Mouse (Mus musculus) liver, embryonic 14.5 days (tissue): ENCODE data around the gene Xpo5. TPM values are rescaled to one million over a fixed set of nuclear protein-coding genes. Genes with fewer than 3 reads are reported as not detected.

Experiments used
- ATAC-seq: fragments of 200-750 bp; cut with Nextera tagmentation; 2 replicates; pipeline ENCODE4 v1.8.0; 2017; ENCODE audit warnings: moderate number of reproducible peaks, mild to moderate bottlenecking, moderate library complexity; ENCODE audit not compliant: insufficient read depth
- DNase-seq, 3 experiments: peaks; one replicate each; pipeline ENCODE4 v3.0.0-alpha.2; 2012 to 2013; ENCODE audit warnings: low read depth in 3 of 3, low spot score in 3 of 3
- H3K27ac ChIP-seq: fragments of 300-500 bp; sonication (generic); 2 replicates; pipeline ENCODE4 v1.5.1; 2014; ENCODE audit warnings: moderate library complexity, mild to moderate bottlenecking, control low read depth, inconsistent platforms
- H3K27me3 ChIP-seq: fragments of 300-500 bp; sonication (generic); 2 replicates; pipeline ENCODE4 v1.6.1; 2014; ENCODE audit warnings: mild to moderate bottlenecking, low read length, moderate library complexity; ENCODE audit not compliant: control insufficient read depth, insufficient read depth
- H3K36me3 ChIP-seq: fragments of 300-500 bp; sonication (generic); replicated peaks from 2 replicates; pipeline ENCODE4 v1.6.1; 2014; ENCODE audit warnings: low read depth; ENCODE audit not compliant: control insufficient read depth, insufficient read depth
- H3K4me1 ChIP-seq, 2 experiments: fragments of 200-500 bp in 1 of 2; fragments of 300-500 bp in 1 of 2; sonication (generic) in 1 of 2; replicated peaks; 2 replicates each; pipeline ENCODE4 v1.6.1; 2012 to 2014; ENCODE audit warnings: antibody characterized with exemption in 1 of 2, inconsistent platforms in 1 of 2, low read length in 1 of 2; ENCODE audit not compliant: control insufficient read depth in 2 of 2, insufficient read depth in 2 of 2
- H3K4me2 ChIP-seq: fragments of 300-500 bp; sonication (generic); 2 replicates; pipeline ENCODE4 v1.6.1; 2014; ENCODE audit warnings: low read depth, mild to moderate bottlenecking, control low read depth, moderate library complexity
- H3K4me3 ChIP-seq, 2 experiments: fragments of 200-500 bp in 1 of 2; fragments of 300-500 bp in 1 of 2; sonication (generic) in 1 of 2; 2 replicates each; pipeline ENCODE4 v1.5.1; 2012 to 2014; ENCODE audit warnings: low read depth in 2 of 2, low read length in 2 of 2, mild to moderate bottlenecking in 2 of 2, control low read depth in 1 of 2, inconsistent platforms in 1 of 2, moderate library complexity in 1 of 2; ENCODE audit not compliant: insufficient read depth in 1 of 2
- H3K9ac ChIP-seq: fragments of 300-500 bp; sonication (generic); replicated peaks from 2 replicates; pipeline ENCODE4 v1.6.1; 2014; ENCODE audit warnings: mild to moderate bottlenecking, control low read depth, moderate library complexity
- H3K9me3 ChIP-seq: fragments of 300-500 bp; sonication (generic); 2 replicates; pipeline ENCODE4 v1.6.1; 2016; ENCODE audit warnings: low read length, mixed read lengths; ENCODE audit not compliant: control insufficient read depth
- CTCF ChIP-seq: IDR thresholded peaks from 2 replicates; pipeline ENCODE4 v1.5.1; 2016; ENCODE audit warnings: antibody characterized with exemption, low read depth, control low read depth
- EP300 ChIP-seq: IDR thresholded peaks from 2 replicates; pipeline ENCODE4 v1.6.1; 2016; ENCODE audit warnings: antibody characterized with exemption, low read depth
- WGBS: fragments of 180-500 bp; shearing (Covaris S2); extraction: QIAGEN DNeasy Blood & Tissue Kit; methylation state at CpG from one replicate; pipeline ENCODE4 v1.1.7; 2014; ENCODE audit not compliant: insufficient replicate concordance; 5-methylcytosine and 5-hydroxymethylcytosine counted together
- polyA plus RNA-seq, 2 experiments: library from polyadenylated mRNA; depleted of rRNA in 1 of 2; stranded (reverse) in 1 of 2; unstranded in 1 of 2; fragments of >200 nt; fragmentation: Nextera tagmentation in 1 of 2; extraction: Ambion mirVana in 1 of 2; gene quantifications; 2 replicates each; pipeline versions ENCODE4 v1.2.1 to v1.2.3; 2012 to 2014

Xpo5 gene
- polyA plus RNA-seq, 2 experiments, result 15.3 to 17.9 TPM

DNA sequence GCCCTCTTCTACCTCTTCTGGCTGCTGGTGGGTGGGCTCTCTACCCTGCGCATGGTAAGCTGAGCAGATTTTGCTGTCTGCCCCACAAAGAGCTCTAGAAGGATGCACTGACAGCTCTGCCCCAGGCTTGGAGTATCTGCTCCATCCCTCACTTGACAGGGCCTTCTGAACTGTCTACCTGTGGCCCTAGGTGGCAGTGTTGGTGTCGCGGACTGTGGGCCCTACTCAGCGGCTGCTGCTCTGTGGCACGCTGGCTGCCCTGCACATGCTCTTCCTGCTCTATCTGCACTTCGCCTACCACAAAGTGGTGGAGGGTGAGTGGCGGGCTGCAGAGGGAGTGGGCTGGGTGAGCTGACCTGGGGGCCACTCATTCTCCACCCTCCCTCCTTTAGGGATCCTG is 48.6 kb downstream of the Xpo5 start:
- DNase-seq, result no peak
- 78% methylated on average over 7 of the region's 7 CpGs for WGBS

DNA sequence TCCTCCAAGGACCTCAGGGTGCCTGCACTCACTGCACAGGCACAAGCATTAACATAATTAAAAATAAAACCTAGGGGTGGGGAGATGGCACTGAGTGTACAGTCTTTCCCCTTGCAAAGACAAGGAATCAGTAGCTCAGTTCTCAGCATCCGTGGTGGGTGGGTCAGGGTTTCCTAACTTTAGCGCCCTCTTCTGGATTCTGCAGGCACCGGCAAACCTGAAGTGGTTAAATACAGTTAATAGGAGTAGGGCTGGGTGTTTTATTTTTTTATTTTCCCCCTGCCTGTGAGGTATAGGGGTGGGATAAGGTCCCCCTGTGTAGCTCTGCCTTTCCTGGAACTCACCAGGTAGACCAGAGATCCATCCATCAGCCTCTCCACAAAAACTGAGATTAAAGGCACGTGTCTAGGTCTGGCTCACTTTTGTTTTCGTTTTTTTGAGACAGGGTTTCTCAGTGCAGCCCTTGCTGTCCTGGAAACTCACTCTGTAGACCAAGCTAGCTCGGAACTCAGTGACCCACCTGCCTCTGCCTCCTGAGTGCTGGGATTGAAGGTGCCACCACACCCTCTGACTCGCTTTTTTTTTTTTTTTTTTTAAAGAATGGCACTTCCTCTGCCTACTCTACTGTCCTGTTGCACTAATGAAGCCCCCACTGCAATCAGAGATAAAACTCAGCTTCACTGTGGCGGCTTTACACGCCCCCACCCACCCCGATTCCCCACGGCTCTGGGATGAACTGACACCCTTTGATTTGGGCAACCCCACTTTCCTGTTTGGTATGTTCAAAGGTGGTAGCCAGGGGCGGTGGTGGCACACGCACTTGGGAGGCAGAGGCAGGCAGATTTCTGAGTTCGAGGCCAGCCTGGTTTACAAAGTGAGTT is 50.2 kb downstream of the Xpo5 start:
- Histone ChIP-seq H3K4me3 (peak overlapping the region in 1 of 2 experiments; percentile 68; a peak in 2 of 4 replicates), H3K9ac (no peak overlapping the region)

More for the DNA sequence above, 48.6 kb downstream of the Xpo5 start:
- H3K36me3 ChIP-seq, result peaks cover 18% of the 10 kb centered on the region
- no peaks in the 10 kb centered on the region for H3K9me3 ChIP-seq
- TF ChIP-seq CTCF (peak; percentile 42; the same call in 1 of the 2 replicates), EP300 (no peak)
- no peak overlapping the region for H3K4me2 ChIP-seq
- H3K4me1 ChIP-seq, result peaks cover 15 to 19% of the 10 kb centered on the region in 2 experiments
- no peak overlapping the region for H3K4me3 ChIP-seq
- no peak overlapping the region for H3K9ac ChIP-seq
- peaks cover 20% of the 10 kb centered on the region for H3K27me3 ChIP-seq
- ATAC-seq, result no peak
- H3K27ac ChIP-seq, result no peak overlapping the region

DNA sequence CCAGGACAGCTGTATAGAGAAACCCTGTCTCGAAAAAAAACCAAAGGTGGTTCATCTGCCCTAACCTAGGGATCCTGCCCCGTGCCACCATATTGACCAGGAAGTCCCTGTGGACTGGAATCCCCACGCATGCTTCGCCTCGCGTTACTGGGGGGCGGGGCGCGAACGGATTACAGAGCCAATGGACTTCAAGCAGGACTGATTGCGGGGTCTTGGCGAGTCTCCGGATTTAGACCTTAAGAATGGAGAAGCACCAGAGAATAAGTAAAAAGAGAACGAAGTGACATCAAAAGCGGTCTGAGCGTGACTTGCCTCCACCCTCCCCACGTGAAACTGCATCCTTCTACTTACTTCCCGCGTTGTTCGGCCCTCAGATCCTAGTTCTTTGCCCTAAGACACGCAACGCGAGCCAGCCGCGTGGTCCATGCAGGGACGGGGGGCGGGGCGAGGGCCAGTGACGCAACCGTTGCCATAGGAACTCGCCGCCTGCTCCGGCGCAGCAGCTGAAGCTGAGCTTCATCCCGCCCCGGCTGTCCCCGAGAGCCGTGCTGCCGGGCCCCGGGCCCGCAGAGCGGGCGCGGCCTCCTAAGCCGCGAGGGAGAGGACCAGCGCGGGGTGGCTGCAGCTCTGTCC is 51.0 kb downstream of the Xpo5 start, which contains the start of gene Lrrc73:
Gene Lrrc73, plus strand, starts transcription at position 80 of the 633 bp plus-strand sequence.
- H3K4me1 ChIP-seq, result peaks cover 7 to 12% of the 10 kb centered on the region in 2 experiments; a peak in 3 of 4 replicates
- ATAC-seq (peak; percentile 66), DNase-seq (peak; percentile 51 to 68 (median 54))
- peaks cover 18% of the 10 kb centered on the region for H3K36me3 ChIP-seq
- peak within 1 kb of the TSS; percentile 31; the same call in 1 of the 2 replicates for H3K9ac ChIP-seq
- no peak for TF ChIP-seq CTCF
- TF ChIP-seq EP300, result no peak
- H3K9me3 ChIP-seq, result no peaks in the 10 kb centered on the region
- WGBS, result 1% methylated on average over 47 of the region's 48 CpGs
- H3K27ac ChIP-seq, result no peak within 1 kb of the TSS
- H3K27me3 ChIP-seq, result peaks cover 20% of the 10 kb centered on the region
- peak within 1 kb of the TSS; percentile 91 for H3K4me2 ChIP-seq
- H3K4me3 ChIP-seq, result peak within 1 kb of the TSS; percentile 55 to 68

More for the DNA sequence above, 50.2 kb downstream of the Xpo5 start:
- peak overlapping the region; percentile 91 for H3K4me2 ChIP-seq
- no peak for TF ChIP-seq EP300
- TF ChIP-seq CTCF, result peak; percentile 69
- DNase-seq (peak in 1 of 3 experiments; percentile 49), ATAC-seq (no peak)
- H3K4me1 ChIP-seq, result peaks cover 8 to 12% of the 10 kb centered on the region in 2 experiments; a peak in 3 of 4 replicates
- 28% methylated on average over 14 of the region's 14 CpGs for WGBS
- H3K36me3 ChIP-seq, result peaks cover 18% of the 10 kb centered on the region
- H3K27me3 ChIP-seq, result peaks cover 20% of the 10 kb centered on the region
- no peaks in the 10 kb centered on the region for H3K9me3 ChIP-seq
- H3K27ac ChIP-seq, result no peak overlapping the region

DNA sequence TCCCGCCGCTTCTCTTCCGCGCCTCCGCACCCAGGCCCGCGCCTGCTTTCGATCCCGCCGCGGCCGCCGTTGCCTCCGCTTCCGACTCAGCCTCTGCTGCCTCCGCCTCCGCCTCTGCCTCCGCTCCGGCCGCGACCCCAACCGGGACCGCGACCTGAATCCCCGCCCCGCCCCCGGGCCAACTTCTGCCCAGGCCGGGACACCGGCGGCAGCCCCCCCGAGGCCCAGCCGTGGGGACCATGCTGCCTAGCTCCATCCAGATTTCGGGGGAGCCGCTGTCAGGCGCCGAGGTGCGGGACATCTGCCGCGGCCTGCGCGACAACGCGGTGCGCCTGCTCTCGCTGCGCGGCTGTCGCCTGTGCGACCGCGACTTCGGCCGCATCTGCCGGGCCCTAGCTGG is 51.5 kb downstream of the Xpo5 start:
- DNase-seq (no peak), ATAC-seq (peak; percentile 10; the same call in 1 of the 2 replicates)
- no peaks in the 10 kb centered on the region for H3K9me3 ChIP-seq
- H3K27me3 ChIP-seq, result peaks cover 20% of the 10 kb centered on the region
- H3K4me1 ChIP-seq, result peaks cover 2 to 7% of the 10 kb centered on the region in 2 experiments; a peak in 2 of 4 replicates
- 1% methylated on average over 51 of the region's 54 CpGs for WGBS
- peaks cover 22% of the 10 kb centered on the region for H3K36me3 ChIP-seq
- H3K27ac ChIP-seq, result no peak overlapping the region
- H3K9ac ChIP-seq, result no peak overlapping the region
- peak overlapping the region; percentile 91 for H3K4me2 ChIP-seq
- H3K4me3 ChIP-seq, result peak overlapping the region; percentile 22 to 68; a peak in 3 of 4 replicates
- TF ChIP-seq CTCF, result no peak
- TF ChIP-seq EP300, result no peak

DNA sequence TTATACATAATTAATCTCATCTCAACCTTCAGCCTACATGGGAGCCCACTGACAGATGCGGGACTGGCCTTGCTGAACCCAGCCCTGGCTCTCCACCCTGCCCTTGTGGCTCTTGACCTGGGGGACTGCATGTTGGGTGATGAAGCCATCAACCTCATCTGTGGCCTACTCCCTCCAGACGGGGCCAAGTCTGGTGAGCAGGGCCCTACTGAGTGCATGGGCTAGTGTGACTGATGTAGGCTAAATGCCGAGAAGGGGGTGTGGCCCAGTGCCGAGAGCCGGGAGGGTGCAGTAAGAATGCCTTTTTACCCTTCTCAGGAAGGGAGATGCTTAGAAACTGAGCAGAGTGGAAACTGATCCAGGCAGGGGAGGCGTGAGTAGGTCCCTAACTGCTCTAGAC is 52.6 kb downstream of the Xpo5 start:
- H3K4me3 ChIP-seq, result no peak overlapping the region
- H3K36me3 ChIP-seq, result peaks cover 16% of the 10 kb centered on the region
- no peak for ATAC-seq
- H3K4me1 ChIP-seq, result peaks cover 0 to 6% of the 10 kb centered on the region in 2 experiments; a peak in 2 of 4 replicates
- no peak overlapping the region for H3K9ac ChIP-seq
- no peak for DNase-seq
- H3K4me2 ChIP-seq, result no peak overlapping the region
- TF ChIP-seq EP300 (no peak), CTCF (no peak)
- WGBS, result 26% methylated on average over 6 of the region's 6 CpGs
- H3K9me3 ChIP-seq, result no peaks in the 10 kb centered on the region
- no peak overlapping the region for H3K27ac ChIP-seq
- peaks cover 20% of the 10 kb centered on the region for H3K27me3 ChIP-seq
